Mouse (Mus musculus) neural tube, embryonic 10.5 days (tissue): ENCODE data around the gene Scarf1.
"Not testable (repeated sequence)": the region's sequence is repeated elsewhere in the genome, so short reads cannot be mapped to it uniquely, and the experiment has no call there.

Experiments used
- DNase-seq: peaks from one replicate; pipeline ENCODE4 v3.0.0-alpha.2; 2017; ENCODE audit warnings: low spot score; ENCODE audit errors: extremely low spot score

Gene Scarf1

GRCm38 (mm10) chr11:75537025-75537414, 23.7 kb downstream of the Scarf1 start:
- DNase-seq: no peak

GRCm38 (mm10) chr11:75537491-75538183, 24.3 kb downstream of the Scarf1 start:
- no peak for DNase-seq

GRCm38 (mm10) chr11:75538184-75538969, 25.0 kb downstream of the Scarf1 start:
- DNase-seq: no peak

GRCm38 (mm10) chr11:75538970-75539299, 25.6 kb downstream of the Scarf1 start:
- no peak for DNase-seq

GRCm38 (mm10) chr11:75540209-75540608, 26.9 kb downstream of the Scarf1 start:
- no peak for DNase-seq

GRCm38 (mm10) chr11:75540710-75541581, 27.6 kb downstream of the Scarf1 start:
- DNase-seq: no peak

- no peak for DNase-seq
These were observed 31.4 kb downstream of the Scarf1 start for GRCm38 (mm10) chr11:75544713-75545112.

- no peak for DNase-seq
These were observed 32.7 kb downstream of the Scarf1 start for GRCm38 (mm10) chr11:75546057-75546456.

- DNase-seq: no peak
These were observed 36.3 kb downstream of the Scarf1 start for GRCm38 (mm10) chr11:75549658-75550111.

- DNase-seq: no peak
These were observed 37.0 kb downstream of the Scarf1 start for GRCm38 (mm10) chr11:75550200-75550946.

GRCm38 (mm10) chr11:75551321-75551720, 38.0 kb downstream of the Scarf1 start:
- no peak for DNase-seq

GRCm38 (mm10) chr11:75551961-75552441, 38.7 kb downstream of the Scarf1 start:
- DNase-seq: no peak

- DNase-seq: no peak
These were observed 39.7 kb downstream of the Scarf1 start for GRCm38 (mm10) chr11:75552906-75553482.

GRCm38 (mm10) chr11:75556006-75556405, 42.7 kb downstream of the Scarf1 start:
- DNase-seq: not testable (repeated sequence)

- no peak for DNase-seq
These were observed 43.8 kb downstream of the Scarf1 start for GRCm38 (mm10) chr11:75557142-75557541.

- DNase-seq: no peak
These were observed 44.8 kb downstream of the Scarf1 start for GRCm38 (mm10) chr11:75558101-75558500.

- DNase-seq: no peak
These were observed 46.6 kb downstream of the Scarf1 start for GRCm38 (mm10) chr11:75559870-75560504.

GRCm38 (mm10) chr11:75560530-75561409, 47.4 kb downstream of the Scarf1 start:
- no peak for DNase-seq

- DNase-seq: no peak
These were observed 48.1 kb downstream of the Scarf1 start for GRCm38 (mm10) chr11:75561410-75561791.
